Mouse (Mus musculus) MEL (cell line): ENCODE results near the gene Adcy10. TPM values are rescaled to one million over a fixed set of nuclear protein-coding genes. Genes with fewer than 3 reads are reported as not detected.

Experiments
- DNase-seq: peaks from one replicate; pipeline ENCODE4 v3.0.0; 2011; ENCODE audit warnings: low read depth, low spot score
- H3K27ac ChIP-seq: 2 replicates; pipeline ENCODE4 v1.5.1; 2012; ENCODE audit warnings: low read depth, mild to moderate bottlenecking, control low read depth, low read length, moderate library complexity; ENCODE audit not compliant: control insufficient read depth
- H3K27me3 ChIP-seq, 2 experiments: fragments of 150-350 bp in 1 of 2; sonication (generic) in 1 of 2; 2 replicates each; pipeline ENCODE4 v1.6.1; 2012; ENCODE audit warnings: low read length in 2 of 2, mild to moderate bottlenecking in 2 of 2, improper control_type of control experiment in 1 of 2, moderate library complexity in 1 of 2; ENCODE audit not compliant: insufficient read depth in 2 of 2, control insufficient read depth in 1 of 2
- H3K36me3 ChIP-seq, 2 experiments: 2 replicates each; pipeline ENCODE4 v1.6.1; 2012 to 2014; ENCODE audit warnings: low read length in 2 of 2, improper control_type of control experiment in 1 of 2, inconsistent platforms in 1 of 2, mild to moderate bottlenecking in 1 of 2; ENCODE audit not compliant: insufficient read depth in 2 of 2, control insufficient read depth in 1 of 2
- H3K4me1 ChIP-seq, 2 experiments: fragments of 150-350 bp in 1 of 2; sonication (generic) in 1 of 2; 2 replicates each; pipeline ENCODE4 v1.6.1; 2012; ENCODE audit warnings: low read length in 2 of 2, improper control_type of control experiment in 1 of 2, mild to moderate bottlenecking in 1 of 2; ENCODE audit not compliant: insufficient read depth in 2 of 2, control insufficient read depth in 1 of 2
- H3K4me3 ChIP-seq, 2 experiments: fragments of 150-350 bp in 1 of 2; sonication (generic) in 1 of 2; 2 replicates each; pipeline ENCODE4 v1.5.1; 2012; ENCODE audit warnings: low read depth in 2 of 2, low read length in 2 of 2, mild to moderate bottlenecking in 2 of 2, moderate library complexity in 2 of 2, control low read depth in 1 of 2, improper control_type of control experiment in 1 of 2; ENCODE audit not compliant: control insufficient read depth in 1 of 2, insufficient read depth in 1 of 2
- H3K79me2 ChIP-seq: 2 replicates; pipeline ENCODE4 v1.6.1; 2012; ENCODE audit warnings: mild to moderate bottlenecking, low read length, moderate library complexity; ENCODE audit not compliant: control insufficient read depth, poor library complexity, insufficient read depth
- H3K9ac ChIP-seq: 2 replicates; pipeline ENCODE4 v1.6.1; 2012; ENCODE audit warnings: low read depth, mild to moderate bottlenecking, control low read depth, low read length, moderate library complexity; ENCODE audit not compliant: control insufficient read depth, poor library complexity, severe bottlenecking
- H3K9me3 ChIP-seq: fragments of 150-350 bp; sonication (generic); replicated peaks from 2 replicates; pipeline ENCODE4 v1.6.1; 2012; ENCODE audit warnings: mild to moderate bottlenecking, low read length, improper control_type of control experiment, moderate library complexity; ENCODE audit not compliant: insufficient read depth
- BHLHE40 ChIP-seq: IDR thresholded peaks from 2 replicates; pipeline ENCODE4 v1.6.1; 2012; ENCODE audit warnings: low read depth, mild to moderate bottlenecking, inconsistent platforms, low read length, improper control_type of control experiment, borderline replicate concordance
- CHD1 ChIP-seq: IDR thresholded peaks from 2 replicates; pipeline ENCODE4 v1.6.1; 2012; ENCODE audit warnings: low read depth, mild to moderate bottlenecking, inconsistent platforms, low read length, improper control_type of control experiment
- CTCF ChIP-seq, 3 experiments: IDR thresholded peaks in 2 of 3; conservative IDR thresholded peaks in 1 of 3; 2 replicates each; pipeline ENCODE4 v1.5.1; 2011 to 2012; ENCODE audit warnings: low read length in 3 of 3, low read depth in 2 of 3, mild to moderate bottlenecking in 2 of 3, improper control_type of control experiment in 1 of 3, inconsistent platforms in 1 of 3, mixed read lengths in 1 of 3, moderate library complexity in 1 of 3; ENCODE audit not compliant: control insufficient read depth in 1 of 3, insufficient read depth in 1 of 3, poor library complexity in 1 of 3, severe bottlenecking in 1 of 3
- E2F4 ChIP-seq: IDR thresholded peaks from 2 replicates; pipeline ENCODE4 v1.6.1; 2011; ENCODE audit warnings: low read depth, low read length, improper control_type of control experiment, borderline replicate concordance
- ETS1 ChIP-seq: IDR thresholded peaks from 2 replicates; pipeline ENCODE4 v1.6.1; 2012; ENCODE audit warnings: low read depth, mild to moderate bottlenecking, inconsistent platforms, low read length, improper control_type of control experiment, moderate library complexity
- GABPA ChIP-seq: IDR thresholded peaks from 2 replicates; pipeline ENCODE4 v1.6.1; 2012; ENCODE audit warnings: low read depth, mild to moderate bottlenecking, inconsistent platforms, low read length, improper control_type of control experiment, moderate library complexity
- GATA1 ChIP-seq: IDR thresholded peaks from 2 replicates; pipeline ENCODE4 v1.6.1; 2011; ENCODE audit warnings: low read depth, low read length, improper control_type of control experiment
- HCFC1 ChIP-seq: IDR thresholded peaks from 2 replicates; pipeline ENCODE4 v1.6.1; 2012; ENCODE audit warnings: low read depth, mild to moderate bottlenecking, inconsistent platforms, low read length, improper control_type of control experiment, moderate library complexity
- JUND ChIP-seq: IDR thresholded peaks from 2 replicates; pipeline ENCODE4 v1.6.1; 2011; ENCODE audit warnings: low read depth, mild to moderate bottlenecking, improper control_type of control experiment, low read length
- MAFK ChIP-seq: IDR thresholded peaks from 2 replicates; pipeline ENCODE4 v1.6.1; 2011; ENCODE audit warnings: low read depth, mild to moderate bottlenecking, low read length, improper control_type of control experiment, borderline replicate concordance
- MAX ChIP-seq: IDR thresholded peaks from 2 replicates; pipeline ENCODE4 v1.6.1; 2011; ENCODE audit warnings: low read length, improper control_type of control experiment
- MEF2A ChIP-seq: IDR thresholded peaks from 2 replicates; pipeline ENCODE4 v1.6.1; 2014; ENCODE audit warnings: low read depth, mild to moderate bottlenecking, inconsistent platforms, low read length, improper control_type of control experiment; ENCODE audit not compliant: poor library complexity, insufficient replicate concordance, severe bottlenecking; ENCODE audit errors: extremely low read depth
- MYB ChIP-seq: IDR thresholded peaks from 2 replicates; pipeline ENCODE4 v1.6.1; 2011; ENCODE audit warnings: mild to moderate bottlenecking, low read depth, low read length, improper control_type of control experiment
- MYC ChIP-seq: IDR thresholded peaks from 2 replicates; pipeline ENCODE4 v1.6.1; 2011; ENCODE audit warnings: low read depth, mild to moderate bottlenecking, low read length, improper control_type of control experiment, moderate library complexity
- NRF1 ChIP-seq: IDR thresholded peaks from 2 replicates; pipeline ENCODE4 v1.6.1; 2014; ENCODE audit warnings: low read depth, mild to moderate bottlenecking, inconsistent platforms, low read length, improper control_type of control experiment, moderate library complexity; ENCODE audit not compliant: poor library complexity, insufficient read depth, severe bottlenecking
- POLR2A ChIP-seq, 2 experiments: IDR thresholded peaks; 2 replicates each; pipeline ENCODE4 v1.6.1; 2011 to 2012; ENCODE audit warnings: low read length in 2 of 2, mild to moderate bottlenecking in 2 of 2, control low read depth in 1 of 2, improper control_type of control experiment in 1 of 2, low read depth in 1 of 2, moderate library complexity in 1 of 2; ENCODE audit not compliant: control insufficient read depth in 1 of 2, insufficient read depth in 1 of 2, poor library complexity in 1 of 2
- POLR2AphosphoS5 ChIP-seq: IDR thresholded peaks from 2 replicates; pipeline ENCODE4 v1.6.1; 2012; ENCODE audit warnings: low read depth, borderline replicate concordance, mild to moderate bottlenecking, inconsistent platforms, low read length, moderate library complexity, mixed read lengths
- RAD21 ChIP-seq: IDR thresholded peaks from 2 replicates; pipeline ENCODE4 v1.6.1; 2011; ENCODE audit warnings: mild to moderate bottlenecking, low read depth, low read length, improper control_type of control experiment
- RCOR1 ChIP-seq: IDR thresholded peaks from 2 replicates; pipeline ENCODE4 v1.6.1; 2012; ENCODE audit warnings: low read depth, mild to moderate bottlenecking, inconsistent platforms, low read length, improper control_type of control experiment
- SMC3 ChIP-seq: IDR thresholded peaks from 2 replicates; pipeline ENCODE4 v1.6.1; 2011; ENCODE audit warnings: low read depth, low read length, improper control_type of control experiment
- USF1 ChIP-seq: IDR thresholded peaks from 2 replicates; pipeline ENCODE4 v1.6.1; 2014; ENCODE audit warnings: low read depth, mild to moderate bottlenecking, inconsistent platforms, low read length, improper control_type of control experiment, moderate library complexity
- USF2 ChIP-seq, 2 experiments: IDR thresholded peaks; 2 replicates each; pipeline ENCODE4 v1.6.1; 2011 to 2012; ENCODE audit warnings: improper control_type of control experiment in 2 of 2, low read length in 2 of 2, borderline replicate concordance in 1 of 2, inconsistent platforms in 1 of 2, low read depth in 1 of 2, mild to moderate bottlenecking in 1 of 2; ENCODE audit not compliant: insufficient read depth in 1 of 2
- polyA plus RNA-seq, 2 experiments: library from polyadenylated mRNA; stranded (reverse) in 1 of 2; unstranded in 1 of 2; fragments of >175 nt in 1 of 2; fragments of >200 nt in 1 of 2; gene quantifications; 2 replicates each; pipeline versions ENCODE4 v1.2.1 to v1.2.4; 2012; ENCODE audit warnings: low replicate concordance in 2 of 2, low read depth in 1 of 2; ENCODE audit not compliant: insufficient read length in 2 of 2, insufficient read depth in 1 of 2, missing spikeins in 1 of 2
- total RNA-seq: library from RNA; depleted of rRNA; stranded (reverse); fragments of 300-350 nt; gene quantifications from 2 replicates; pipeline ENCODE4 v1.2.3, GENCODE M21; 2012

Gene Adcy10
- total and polyA plus RNA-seq, 3 experiments, result not detected

- no peak overlapping the region for H3K27ac ChIP-seq
- DNase-seq, result no peak
- H3K9me3 ChIP-seq, result no peaks in the 10 kb centered on the region
- no peaks in the 10 kb centered on the region for H3K4me1 ChIP-seq
- H3K4me3 ChIP-seq, result no peak overlapping the region
- H3K9ac ChIP-seq, result no peak overlapping the region
- no peaks in the 10 kb centered on the region for H3K79me2 ChIP-seq
- no peaks in the 10 kb centered on the region for H3K36me3 ChIP-seq
- no peak for TF ChIP-seq ETS1
- TF ChIP-seq GABPA, result no peak
- no peak for TF ChIP-seq NRF1
- TF ChIP-seq MEF2A, result no peak
- no peak for TF ChIP-seq CTCF (IDR thresholded peaks at IDR 0.05 in 2 of 3, conservative IDR thresholded peaks at IDR 0.05 in 1 of 3; ENCODE audit: control insufficient read depth in 1 of 3, insufficient read depth in 1 of 3, low read depth in 2 of 3, low read length in 3 of 3, poor library complexity in 1 of 3, severe bottlenecking in 1 of 3)
- no peak for TF ChIP-seq POLR2AphosphoS5
- no peak for TF ChIP-seq MAX
- TF ChIP-seq CHD1, result no peak
- TF ChIP-seq JUND, result no peak
- peaks cover 0 to 1% of the 10 kb centered on the region in 2 experiments; a peak in 3 of 4 replicates for H3K27me3 ChIP-seq
Measured at GRCm38 (mm10) chr1:165559073-165559472, 74.1 kb downstream of the Adcy10 start.

DNA sequence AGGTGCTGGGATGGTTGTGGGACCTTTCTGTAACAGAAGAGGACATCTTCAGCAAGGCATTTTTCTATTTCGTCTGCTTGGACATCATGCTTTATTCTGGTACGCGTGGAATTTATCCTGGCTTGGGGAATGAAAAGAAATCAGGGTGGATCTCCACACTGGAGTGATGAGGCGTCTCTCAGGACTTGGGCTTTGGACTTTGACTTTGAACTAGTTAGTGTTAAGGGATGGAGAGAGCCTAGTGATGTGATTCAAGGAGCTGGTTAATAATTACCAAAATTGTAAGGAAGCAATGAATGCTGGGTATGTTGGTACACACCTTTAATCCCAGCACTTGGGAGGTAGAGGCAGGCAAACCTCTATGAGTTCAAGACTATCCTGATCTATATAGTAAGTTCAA lies 80.3 kb downstream of the Adcy10 start:
- H3K27ac ChIP-seq, result no peak overlapping the region
- no peaks in the 10 kb centered on the region for H3K9me3 ChIP-seq
- no peaks in the 10 kb centered on the region for H3K79me2 ChIP-seq
- TF ChIP-seq JUND (no peak), MEF2A (no peak), MAFK (no peak), E2F4 (no peak), RAD21 (no peak), USF1 (no peak), MYC (no peak), POLR2A (IDR thresholded peaks at IDR 0.05; ENCODE audit: control insufficient read depth in 1 of 2, insufficient read depth in 1 of 2, low read depth in 1 of 2, low read length in 2 of 2, poor library complexity in 1 of 2) (no peak), GABPA (no peak), BHLHE40 (no peak), HCFC1 (no peak), MYB (no peak), NRF1 (no peak), SMC3 (no peak), GATA1 (no peak), USF2 (IDR thresholded peaks at IDR 0.05; ENCODE audit: borderline replicate concordance in 1 of 2, insufficient read depth in 1 of 2, low read depth in 1 of 2, low read length in 2 of 2) (no peak), RCOR1 (no peak)
- H3K9ac ChIP-seq, result no peak overlapping the region
- peaks cover 0 to 1% of the 10 kb centered on the region in 2 experiments; a peak in 3 of 4 replicates for H3K27me3 ChIP-seq
- DNase-seq, result no peak
- no peaks in the 10 kb centered on the region for H3K36me3 ChIP-seq
- H3K4me3 ChIP-seq, result no peak overlapping the region
- H3K4me1 ChIP-seq, result no peaks in the 10 kb centered on the region
